Mouse (Mus musculus): ENCODE measurements around the gene Cbx7. TPM values are rescaled to one million over a fixed set of nuclear protein-coding genes. Genes with fewer than 3 reads are reported as not detected.

The Cbx7 gene
- total and polyA plus RNA-seq, 2 experiments from 2014 or later, result 0.50 to 0.82 TPM

DNA sequence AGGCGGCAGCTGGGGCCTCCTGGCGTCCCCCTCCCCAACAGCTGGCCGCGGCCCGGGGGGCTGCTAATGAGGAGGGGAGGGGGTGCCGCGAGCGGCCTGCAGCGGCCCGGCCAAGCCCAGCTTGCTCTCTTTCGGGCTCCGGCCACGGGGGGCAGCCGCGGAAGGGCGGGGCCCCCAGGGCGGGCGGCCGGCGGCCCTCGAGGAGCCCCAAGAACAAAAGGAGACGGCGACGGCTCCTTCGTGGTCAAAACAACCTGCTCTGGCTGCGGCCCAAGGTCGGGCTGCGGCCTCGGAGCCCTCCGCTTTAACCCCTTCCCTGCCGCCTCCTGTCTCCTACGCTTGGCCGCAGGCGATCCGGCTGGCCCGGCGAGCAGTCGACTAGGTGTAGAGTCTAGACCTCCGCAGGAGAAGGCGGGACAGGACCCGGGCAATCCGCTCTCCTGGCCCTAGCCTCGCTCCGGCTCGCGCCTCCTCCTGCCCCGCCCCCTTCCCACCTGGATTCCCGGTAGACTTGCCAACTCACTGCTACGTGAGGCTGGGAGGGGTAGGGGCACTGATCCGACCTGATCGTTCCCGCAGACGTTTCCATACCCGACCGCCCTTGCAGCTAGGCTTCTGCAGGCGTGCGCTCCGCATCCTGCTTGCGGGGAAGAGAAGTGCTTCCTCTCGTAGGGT, 41.7 kb upstream of the Cbx7 start:
- under 1% methylated on average over 49 of the region's 60 CpGs for whole genome bisulfite sequencing
- Histone ChIP-seq H3K9me3 (replicated peaks; ENCODE audit: control insufficient read depth, low read length) (no peaks in the 10 kb centered on the region), H3K4me1 (ENCODE audit: control insufficient read depth, insufficient read depth) (peaks cover 25% of the 10 kb centered on the region), H3K4me2 (ENCODE audit: low read depth, low read length) (peak overlapping the region; percentile 81), H3K27me3 (ENCODE audit: control insufficient read depth, insufficient read depth, low read length) (peaks cover 53% of the 10 kb centered on the region), H3K36me3 (replicated peaks; ENCODE audit: control insufficient read depth, insufficient read depth, low read length) (no peaks in the 10 kb centered on the region), H3K4me3 (ENCODE audit: low read depth, low read length) (peak overlapping the region; percentile 56), H3K27ac (ENCODE audit: low read depth) (peak overlapping the region; percentile 56), H3K9ac (replicated peaks; ENCODE audit: low read depth, low read length) (peak overlapping the region; percentile 79)
- no peak for TF ChIP-seq EP300 (IDR thresholded peaks at IDR 0.05; ENCODE audit: low read depth)
- TF ChIP-seq CTCF (IDR thresholded peaks at IDR 0.05; ENCODE audit: low read depth), result no peak
- no peak for DNase-seq (ENCODE audit: low spot score)
- peak; percentile 13; the same call in 1 of the 2 replicates for ATAC-seq (ENCODE audit: insufficient read depth, low read depth)

DNA sequence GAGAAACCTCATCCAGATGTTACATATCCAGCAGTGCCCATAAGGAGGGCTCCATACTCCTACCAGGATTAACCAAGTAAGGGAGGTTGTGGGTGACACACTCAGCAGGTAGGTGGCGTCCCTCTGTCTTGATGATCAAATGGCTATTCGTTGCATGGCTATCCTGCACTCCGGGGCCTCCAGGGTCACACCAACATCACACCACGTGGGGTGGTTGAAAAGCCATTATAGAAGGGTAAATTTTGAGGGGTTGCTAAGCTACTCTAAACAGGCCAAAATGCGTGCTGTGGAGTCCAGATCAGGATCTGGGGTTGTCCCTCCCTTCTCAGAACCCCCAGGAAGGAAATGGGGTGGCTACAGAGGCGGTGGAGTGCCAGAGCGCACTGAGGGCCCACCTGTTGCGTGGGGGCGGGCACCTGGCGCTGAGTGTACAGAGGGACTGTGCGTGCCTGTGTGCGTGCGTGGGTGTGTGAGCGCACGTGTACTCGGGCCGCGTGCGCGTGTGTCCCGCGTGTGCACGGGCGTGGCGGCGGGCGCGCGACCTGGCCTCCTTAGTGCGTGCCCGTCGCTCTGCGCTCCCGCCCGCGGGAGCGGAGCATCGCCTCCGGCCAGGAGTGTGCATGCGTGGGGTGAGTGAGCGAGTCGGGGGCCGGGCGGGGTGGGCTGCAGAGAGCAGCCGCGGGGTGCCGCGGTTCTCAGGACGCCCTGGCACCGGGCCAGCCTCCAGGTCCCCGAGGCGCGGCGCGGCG, 41.0 kb upstream of the Cbx7 start:
- peaks cover 53% of the 10 kb centered on the region for H3K27me3 ChIP-seq (ENCODE audit: control insufficient read depth, insufficient read depth, low read length)
- H3K9me3 ChIP-seq (replicated peaks; ENCODE audit: control insufficient read depth, low read length), result no peaks in the 10 kb centered on the region
- H3K4me3 ChIP-seq (ENCODE audit: low read depth, low read length), result peak overlapping the region; percentile 56
- no peak for DNase-seq (ENCODE audit: low spot score)
- H3K9ac ChIP-seq (replicated peaks; ENCODE audit: low read depth, low read length), result peak overlapping the region; percentile 79
- peak overlapping the region; percentile 56 for H3K27ac ChIP-seq (ENCODE audit: low read depth)
- H3K4me1 ChIP-seq (ENCODE audit: control insufficient read depth, insufficient read depth), result peaks cover 25% of the 10 kb centered on the region
- peak overlapping the region; percentile 81 for H3K4me2 ChIP-seq (ENCODE audit: low read depth, low read length)
- WGBS, result 4% methylated on average over 54 of the region's 56 CpGs
- peak; percentile 30; the same call in 1 of the 2 replicates for ATAC-seq (ENCODE audit: insufficient read depth, low read depth)
- TF ChIP-seq EP300 (IDR thresholded peaks at IDR 0.05; ENCODE audit: low read depth), result no peak
- peak; percentile 19 for TF ChIP-seq CTCF (IDR thresholded peaks at IDR 0.05; ENCODE audit: low read depth)
- H3K36me3 ChIP-seq (replicated peaks; ENCODE audit: control insufficient read depth, insufficient read depth, low read length), result no peaks in the 10 kb centered on the region

DNA sequence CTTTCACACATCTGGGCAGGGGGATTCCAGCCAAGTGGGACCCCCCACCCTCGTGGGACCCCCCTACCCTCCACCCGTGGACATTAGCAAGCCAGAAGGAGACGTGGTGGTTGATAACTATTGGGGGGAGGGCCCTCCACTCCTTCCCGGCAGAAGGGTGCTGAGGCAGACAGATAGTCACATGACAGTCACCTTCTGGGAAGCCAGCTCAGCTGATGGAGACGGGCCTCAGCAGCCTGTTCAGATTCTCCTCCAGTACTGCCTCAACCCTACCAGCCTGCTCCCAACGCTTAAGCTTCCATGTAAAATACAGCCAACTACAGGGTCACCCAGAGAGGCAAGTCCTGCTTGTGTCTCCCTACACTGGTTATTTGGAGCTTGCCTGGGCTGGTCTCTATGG, 40.3 kb upstream of the Cbx7 start:
- no peak for DNase-seq (ENCODE audit: low spot score)
- WGBS, result 44% methylated on average over 6 of the region's 6 CpGs
- Histone ChIP-seq H3K9ac (replicated peaks; ENCODE audit: low read depth, low read length) (no peak overlapping the region), H3K4me1 (ENCODE audit: control insufficient read depth, insufficient read depth) (peaks cover 32% of the 10 kb centered on the region), H3K4me2 (ENCODE audit: low read depth, low read length) (peak overlapping the region; percentile 81), H3K4me3 (ENCODE audit: low read depth, low read length) (peak overlapping the region; percentile 56), H3K27ac (ENCODE audit: low read depth) (0 out of 2 replicates have a peak overlapping the region, but pooled peaks have one; percentile 56), H3K27me3 (ENCODE audit: control insufficient read depth, insufficient read depth, low read length) (peaks cover 51% of the 10 kb centered on the region), H3K9me3 (replicated peaks; ENCODE audit: control insufficient read depth, low read length) (no peaks in the 10 kb centered on the region), H3K36me3 (replicated peaks; ENCODE audit: control insufficient read depth, insufficient read depth, low read length) (no peaks in the 10 kb centered on the region)
- no peak for TF ChIP-seq EP300 (IDR thresholded peaks at IDR 0.05; ENCODE audit: low read depth)
- no peak for TF ChIP-seq CTCF (IDR thresholded peaks at IDR 0.05; ENCODE audit: low read depth)
- no peak for ATAC-seq (ENCODE audit: insufficient read depth, low read depth)

DNA sequence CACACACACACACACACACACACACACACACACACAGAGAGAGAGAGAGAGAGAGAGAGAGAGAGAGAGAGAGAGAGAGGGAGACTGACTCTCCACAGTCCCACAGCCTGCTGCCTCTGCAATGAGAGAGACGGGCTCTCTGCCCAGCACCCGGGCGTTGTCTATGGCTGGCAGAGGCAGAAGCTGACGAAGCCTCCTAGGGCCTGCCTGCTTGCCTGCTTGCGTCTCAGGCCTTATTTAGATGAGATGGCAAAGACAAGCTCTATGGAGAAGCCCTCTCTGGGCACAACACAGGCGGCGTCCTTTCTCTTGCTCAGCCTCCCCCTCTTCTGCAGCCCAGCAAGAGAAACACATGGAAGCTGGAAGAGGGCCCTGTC, 39.3 kb upstream of the Cbx7 start:
- H3K9me3 ChIP-seq (replicated peaks; ENCODE audit: control insufficient read depth, low read length), result no peaks in the 10 kb centered on the region
- peaks cover 36% of the 10 kb centered on the region for H3K4me1 ChIP-seq (ENCODE audit: control insufficient read depth, insufficient read depth)
- TF ChIP-seq EP300 (IDR thresholded peaks at IDR 0.05; ENCODE audit: low read depth), result no peak
- no peak for TF ChIP-seq CTCF (IDR thresholded peaks at IDR 0.05; ENCODE audit: low read depth)
- ATAC-seq (ENCODE audit: insufficient read depth, low read depth), result no peak
- no peak for DNase-seq (ENCODE audit: low spot score)
- peaks cover 40% of the 10 kb centered on the region for H3K27me3 ChIP-seq (ENCODE audit: control insufficient read depth, insufficient read depth, low read length)
- H3K36me3 ChIP-seq (replicated peaks; ENCODE audit: control insufficient read depth, insufficient read depth, low read length), result no peaks in the 10 kb centered on the region
- no peak overlapping the region for H3K9ac ChIP-seq (replicated peaks; ENCODE audit: low read depth, low read length)
- H3K4me3 ChIP-seq (ENCODE audit: low read depth, low read length), result peak overlapping the region; percentile 56
- H3K4me2 ChIP-seq (ENCODE audit: low read depth, low read length), result peak overlapping the region; percentile 81
- H3K27ac ChIP-seq (ENCODE audit: low read depth), result no peak overlapping the region
- 28% methylated on average over 4 of the region's 7 CpGs for WGBS

DNA sequence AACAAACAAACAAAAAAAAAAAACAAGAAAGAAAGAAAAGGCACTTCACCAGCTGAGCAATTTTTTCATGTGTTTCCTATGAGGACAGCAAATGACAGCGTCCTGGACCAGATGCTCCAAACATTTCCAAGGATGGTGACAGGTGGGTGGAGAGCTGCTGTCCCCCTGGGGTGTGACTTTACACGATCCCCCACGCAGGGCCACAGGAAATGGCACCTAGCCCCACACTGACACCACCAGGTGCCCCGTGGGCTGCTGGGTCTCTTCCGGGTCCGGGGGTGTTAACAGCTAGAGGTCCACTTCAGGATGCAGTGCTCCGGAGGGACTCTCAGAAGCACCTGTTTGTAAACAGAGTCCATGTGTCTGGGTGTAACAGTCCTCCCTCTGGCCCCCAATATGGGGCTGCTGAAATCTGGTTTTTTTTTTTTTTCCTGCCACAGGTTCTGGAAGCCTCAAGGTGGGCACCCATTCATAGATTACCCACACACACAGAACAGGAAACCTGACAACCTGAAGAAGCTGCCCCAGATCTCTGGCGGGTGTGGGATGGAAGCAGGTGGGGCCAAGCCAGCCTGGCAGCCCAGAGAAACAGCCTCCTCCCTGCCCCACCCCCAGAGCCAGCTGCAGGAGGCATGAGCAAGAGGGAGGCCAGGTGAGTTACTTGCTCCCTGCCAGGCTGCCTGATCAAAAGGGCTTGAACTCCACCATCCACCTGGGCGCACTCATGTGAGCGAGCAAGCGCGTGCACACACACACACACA, 38.7 kb upstream of the Cbx7 start:
- Histone ChIP-seq H3K36me3 (replicated peaks; ENCODE audit: control insufficient read depth, insufficient read depth, low read length) (no peaks in the 10 kb centered on the region), H3K4me2 (ENCODE audit: low read depth, low read length) (peak overlapping the region; percentile 81), H3K9me3 (replicated peaks; ENCODE audit: control insufficient read depth, low read length) (no peaks in the 10 kb centered on the region), H3K4me3 (ENCODE audit: low read depth, low read length) (no peak overlapping the region), H3K27ac (ENCODE audit: low read depth) (no peak overlapping the region), H3K4me1 (ENCODE audit: control insufficient read depth, insufficient read depth) (peaks cover 42% of the 10 kb centered on the region), H3K9ac (replicated peaks; ENCODE audit: low read depth, low read length) (no peak overlapping the region), H3K27me3 (ENCODE audit: control insufficient read depth, insufficient read depth, low read length) (peaks cover 36% of the 10 kb centered on the region)
- DNase-seq (ENCODE audit: low spot score), result no peak
- WGBS, result 53% methylated on average over 12 of the region's 12 CpGs
- no peak for TF ChIP-seq EP300 (IDR thresholded peaks at IDR 0.05; ENCODE audit: low read depth)
- TF ChIP-seq CTCF (IDR thresholded peaks at IDR 0.05; ENCODE audit: low read depth), result no peak
- no peak for ATAC-seq (ENCODE audit: insufficient read depth, low read depth)
